Mouse (Mus musculus): ENCODE measurements around the gene Prmt7.

- TF ChIP-seq POLR2A (IDR thresholded peaks at IDR 0.05; ENCODE audit: extremely low read depth, insufficient read depth, low read length) (no peak), CTCF (IDR thresholded peaks at IDR 0.05; ENCODE audit: extremely low read depth, insufficient read depth, low read length) (no peak)
These were observed 88.1 kb downstream of the Prmt7 start for GRCm38 (mm10) chr8:106298846-106299245.

Data from cortical plate, adult 2 months (tissue).